Mouse (Mus musculus) spleen, adult 2 months (tissue): ENCODE results near the gene Rin2. TPM values are rescaled to one million over a fixed set of nuclear protein-coding genes. Genes with fewer than 3 reads are reported as not detected.
A peak's percentile ranks its signal among the peaks of the same experiment; 100 is the strongest.

Experiments
- DNase-seq, 2 experiments: peaks; one replicate each; pipeline versions ENCODE4 v3.0.0 to v3.0.0-alpha.2; 2012 to 2021; ENCODE audit warnings: low spot score in 2 of 2, low read depth in 1 of 2
- H3K27ac ChIP-seq: fragments of 200-500 bp; 2 replicates; pipeline ENCODE4 v1.5.1; 2012; ENCODE audit warnings: low read length, inconsistent platforms; ENCODE audit not compliant: insufficient read depth
- H3K27me3 ChIP-seq: fragments of 200-500 bp; 2 replicates; pipeline ENCODE4 v1.6.1; 2012; ENCODE audit warnings: mild to moderate bottlenecking, moderate library complexity, low read length, inconsistent platforms; ENCODE audit not compliant: control insufficient read depth, insufficient read depth
- H3K36me3 ChIP-seq: fragments of 200-500 bp; 2 replicates; pipeline ENCODE4 v1.6.1; 2012; ENCODE audit warnings: mild to moderate bottlenecking, low read length, inconsistent platforms; ENCODE audit not compliant: control insufficient read depth, insufficient read depth
- H3K4me1 ChIP-seq: fragments of 200-500 bp; 2 replicates; pipeline ENCODE4 v1.6.1; 2011; ENCODE audit warnings: inconsistent platforms; ENCODE audit not compliant: control insufficient read depth, insufficient read depth, insufficient read length
- H3K4me3 ChIP-seq: fragments of 200-500 bp; 2 replicates; pipeline ENCODE4 v1.5.1; 2011; ENCODE audit warnings: mild to moderate bottlenecking, inconsistent platforms; ENCODE audit not compliant: insufficient read depth, insufficient read length; ENCODE audit errors: extremely low read depth
- CTCF ChIP-seq: fragments of 200-500 bp; IDR thresholded peaks from 2 replicates; pipeline ENCODE4 v1.5.1; 2011; ENCODE audit warnings: mild to moderate bottlenecking, inconsistent platforms; ENCODE audit not compliant: insufficient read depth, insufficient read length, insufficient replicate concordance; ENCODE audit errors: extremely low read depth
- POLR2A ChIP-seq: fragments of 200-500 bp; IDR thresholded peaks from 2 replicates; pipeline ENCODE4 v1.6.1; 2011; ENCODE audit warnings: low read depth, low read length, inconsistent platforms
- WGBS: fragments of 180-500 bp; shearing (Covaris S2); methylation state at CpG from one replicate; pipeline ENCODE4 v1.1.7; 2018; 5-methylcytosine and 5-hydroxymethylcytosine counted together
- polyA plus RNA-seq: library from polyadenylated mRNA; depleted of rRNA; stranded (reverse); fragments of >200 nt; gene quantifications from 2 replicates; pipeline ENCODE4 v1.2.3, GENCODE M21; 2012; rRNA removed

The Rin2 gene
- polyA plus RNA-seq: 2.2 and 2.6 TPM in 2 replicates

- TF ChIP-seq POLR2A (no peak), CTCF (no peak)
- Histone ChIP-seq H3K27me3 (0 out of 2 replicates have a peak, but pooled peaks cover 2% of the 10 kb centered on the region), H3K4me3 (peak within 1 kb of the TSS; percentile 47), H3K4me1 (no peaks in the 10 kb centered on the region), H3K27ac (no peak within 1 kb of the TSS; the same call in 1 of the 2 replicates), H3K36me3 (no peaks in the 10 kb centered on the region)
- DNase-seq: peak in 1 of 2 experiments; percentile 6
- WGBS: 1% methylated on average over 33 of the region's 33 CpGs
These were observed at the start of gene Rin2 for GRCm38 (mm10) chr2:145675142-145675755. Gene Rin2 (plus strand): TSS chr2:145675215.

- WGBS: 87% methylated on average over 6 of the region's 6 CpGs
- H3K4me1 ChIP-seq: no peaks in the 10 kb centered on the region
- H3K27ac ChIP-seq: no peak overlapping the region
- H3K36me3 ChIP-seq: no peaks in the 10 kb centered on the region
- DNase-seq: no peak
- H3K4me3 ChIP-seq: no peak overlapping the region
- TF ChIP-seq POLR2A (no peak), CTCF (no peak)
- H3K27me3 ChIP-seq: no peaks in the 10 kb centered on the region
These were observed 43.8 kb upstream of the Rin2 start for GRCm38 (mm10) chr2:145631123-145631798.

- H3K27ac ChIP-seq: no peak overlapping the region
- no peaks in the 10 kb centered on the region for H3K36me3 ChIP-seq
- H3K4me3 ChIP-seq: no peak overlapping the region
- H3K4me1 ChIP-seq: no peaks in the 10 kb centered on the region
- H3K27me3 ChIP-seq: no peaks in the 10 kb centered on the region
- no peak for DNase-seq
- TF ChIP-seq CTCF (no peak), POLR2A (no peak)
- 83% methylated on average over 4 of the region's 4 CpGs for WGBS
These were observed 43.2 kb upstream of the Rin2 start for GRCm38 (mm10) chr2:145631799-145632174.

GRCm38 (mm10) chr2:145633811-145634210 is 41.2 kb upstream of the Rin2 start:
- WGBS: 58% methylated on average over 5 of the region's 5 CpGs
- TF ChIP-seq CTCF (no peak), POLR2A (no peak)
- Histone ChIP-seq H3K4me1 (no peaks in the 10 kb centered on the region), H3K27ac (no peak overlapping the region), H3K4me3 (no peak overlapping the region), H3K27me3 (no peaks in the 10 kb centered on the region), H3K36me3 (no peaks in the 10 kb centered on the region)
- no peak for DNase-seq

- Histone ChIP-seq H3K27ac (no peak overlapping the region), H3K4me3 (no peak overlapping the region), H3K4me1 (no peaks in the 10 kb centered on the region), H3K36me3 (no peaks in the 10 kb centered on the region), H3K27me3 (no peaks in the 10 kb centered on the region)
- TF ChIP-seq CTCF: no peak
- no peak for TF ChIP-seq POLR2A
- 88% methylated on average over 21 of the region's 21 CpGs for WGBS
- DNase-seq: no peak
These were observed 34.6 kb upstream of the Rin2 start for GRCm38 (mm10) chr2:145640255-145640984.

GRCm38 (mm10) chr2:145655373-145655960 is 19.5 kb upstream of the Rin2 start:
- H3K36me3 ChIP-seq: no peaks in the 10 kb centered on the region
- no peaks in the 10 kb centered on the region for H3K4me1 ChIP-seq
- no peak for DNase-seq
- 69% methylated on average over 12 of the region's 12 CpGs for WGBS
- H3K4me3 ChIP-seq: no peak overlapping the region
- TF ChIP-seq CTCF (no peak), POLR2A (no peak)
- H3K27ac ChIP-seq: no peak overlapping the region
- no peaks in the 10 kb centered on the region for H3K27me3 ChIP-seq
